Comparison of ENCODE assay signal across 20 mouse cellular contexts in genomic region chr1:33688810-33689209, GRCm38 (mm10). TPM values are rescaled to one million over a fixed set of nuclear protein-coding genes. Genes with fewer than 3 reads are reported as not detected.
DNase-seq lines count a peak whose midpoint lies in the region; ATAC-seq and TF ChIP-seq lines count a peak whose summit lies in the region.
"Had no signal": no experiment of that assay in that cellular context is flagged by ENCODE, and none has a peak within 500 bp of the region (broad histone marks: within the 10 kb centered on the region; RNA-seq: fewer than 3 reads in every experiment).

No protein-coding gene starts in this region.

- H3K9me3 ChIP-seq in limb, embryonic 12.5 days, result no peaks in the 10 kb centered on the region
- H3K9me3 ChIP-seq: embryonic facial prominence, embryonic 15.5 days; heart, embryonic 15.5 days had no signal

- WGBS in limb, embryonic 12.5 days, result 51% methylated on average over 2 of the region's 2 CpGs

- no peak overlapping the region for H3K4me2 ChIP-seq in limb, embryonic 12.5 days
- H3K4me2 ChIP-seq: embryonic facial prominence, embryonic 15.5 days; heart, embryonic 11.5 days; heart, embryonic 15.5 days; hindbrain, embryonic 13.5 days had no signal

- TF ChIP-seq POLR2A in embryonic fibroblast, embryonic 13.5 days (IDR thresholded peaks at IDR 0.05; ENCODE audit: low read depth, low read length), result no peak

- no peaks in the 10 kb centered on the region for H3K27me3 ChIP-seq in limb, embryonic 12.5 days
- H3K27me3 ChIP-seq: CH12.LX; embryonic facial prominence, embryonic 15.5 days; heart, embryonic 15.5 days; hindbrain, embryonic 13.5 days had no signal

- peaks cover 9% of the 10 kb centered on the region for H3K4me1 ChIP-seq in embryonic fibroblast, embryonic 13.5 days (ENCODE audit: control insufficient read depth, insufficient read depth, low read length)
- H3K4me1 ChIP-seq in limb, embryonic 12.5 days (replicated peaks), result peaks cover 13% of the 10 kb centered on the region
- H3K4me1 ChIP-seq: embryonic facial prominence, embryonic 15.5 days; heart, embryonic 15.5 days; hindbrain, embryonic 13.5 days had no signal

- H3K9ac ChIP-seq in limb, embryonic 12.5 days (replicated peaks), result no peak overlapping the region
- H3K9ac ChIP-seq: embryonic facial prominence, embryonic 15.5 days; heart, embryonic 15.5 days; hindbrain, embryonic 13.5 days had no signal

- intact Hi-C loops in gastrocnemius, adult 2 months (cut with DNase I), result no loop called here

- peak; percentile 20; the same call in 1 of the 2 replicates for ATAC-seq in limb, embryonic 12.5 days (ENCODE audit: insufficient number of reproducible peaks, insufficient read depth, low FRiP score, low TSS enrichment, low read depth)
- ATAC-seq: forebrain, embryonic 16.5 days; hindbrain, postnatal 0 days had no signal

- H3K36me3 ChIP-seq in limb, embryonic 12.5 days, result no peaks in the 10 kb centered on the region
- H3K36me3 ChIP-seq: embryonic facial prominence, embryonic 15.5 days; heart, embryonic 15.5 days; hindbrain, embryonic 13.5 days had no signal

- no peak for TF ChIP-seq CTCF in gastrocnemius, adult 2 months (IDR thresholded peaks at IDR 0.05)
- no peak for TF ChIP-seq CTCF in embryonic fibroblast, embryonic 13.5 days (IDR thresholded peaks at IDR 0.05; ENCODE audit: borderline replicate concordance, insufficient read depth, low read length)

- no peak overlapping the region for H3K4me3 ChIP-seq in gastrocnemius, adult 2 months
- no peak overlapping the region for H3K4me3 ChIP-seq in embryonic fibroblast, embryonic 13.5 days (ENCODE audit: insufficient read depth, low read length)
- no peak overlapping the region for H3K4me3 ChIP-seq in limb, embryonic 12.5 days (replicated peaks)
- H3K4me3 ChIP-seq: embryonic facial prominence, embryonic 15.5 days; heart, embryonic 15.5 days; hindbrain, embryonic 13.5 days had no signal

- no peak for DNase-seq in gastrocnemius, adult 2 months
- no peak for DNase-seq in gastrocnemius, adult 8-10 months (ENCODE audit: low spot score in 2 of 2)
- no peak for DNase-seq in layer of hippocampus, postnatal 36 days
- DNase-seq in layer of hippocampus, adult 9-11 months, result no peak
- no peak for DNase-seq in cerebellum, postnatal 14 days
- DNase-seq in frontal cortex, postnatal 25 days (ENCODE audit: low spot score in 2 of 2), result no peak
- DNase-seq: adrenal gland, adult 2 months; adrenal gland, postnatal 25 days; cerebellum, adult 18-20 months; cerebellum, adult 9-11 months; gastrocnemius, postnatal 10 days had no signal

- peak overlapping the region; percentile 38; the same call in 1 of the 2 replicates for H3K27ac ChIP-seq in gastrocnemius, adult 2 months
- H3K27ac ChIP-seq in embryonic fibroblast, embryonic 13.5 days (ENCODE audit: insufficient read depth, low read length), result peak overlapping the region; percentile 72
- H3K27ac ChIP-seq in limb, embryonic 12.5 days, result no peak overlapping the region
- H3K27ac ChIP-seq: embryonic facial prominence, embryonic 15.5 days; heart, embryonic 15.5 days; hindbrain, embryonic 13.5 days; hindbrain, postnatal 0 days had no signal

RNA-seq across cellular contexts. Expression of gene Prim2, which starts 19.2 kb away (rescaled TPM):
- 1 to 10 TPM; 1.2 to 1.3 TPM for total RNA-seq in gastrocnemius, adult 2 months (2021)
- total RNA-seq in gastrocnemius, adult 8-10 months (2022), result 1 to 10 TPM in 3 of 4 experiments, under 1 TPM in 1; 0.90 to 1.5 (median 1.2) TPM
- polyA plus RNA-seq in embryonic fibroblast, embryonic 13.5 days (2011; ENCODE audit: insufficient read length, low read depth, missing spikeins), result 28.3 and 28.6 TPM in 2 replicates
- 45.9 and 47.4 TPM in 2 replicates for polyA plus RNA-seq in limb, embryonic 12.5 days (2016; fragmentation: Nextera tagmentation; extraction: Ambion mirVana)
- total RNA-seq in layer of hippocampus, postnatal 36 days (2021), result 1 to 10 TPM; 4.7 to 5.2 TPM

RNA-seq across cellular contexts. Expression of gene Rab23, which starts 30.9 kb away (rescaled TPM):
- total RNA-seq in gastrocnemius, adult 2 months (2021), result 1 to 10 TPM; 4.1 to 5.9 TPM
- total RNA-seq in gastrocnemius, adult 8-10 months (2022), result 1 to 10 TPM; 2.6 to 6.9 (median 3.8) TPM
- polyA plus RNA-seq in embryonic fibroblast, embryonic 13.5 days (2011; ENCODE audit: insufficient read length, low read depth, missing spikeins), result 77.8 and 107 TPM in 2 replicates
- polyA plus RNA-seq in limb, embryonic 12.5 days (2016; fragmentation: Nextera tagmentation; extraction: Ambion mirVana), result 36.5 and 37.0 TPM in 2 replicates
- 10 to 100 TPM; 26.4 to 32.3 TPM for total RNA-seq in layer of hippocampus, postnatal 36 days (2021)
